Mouse (Mus musculus) neural tube, postnatal 0 days (tissue): Measurements from ENCODE around the gene Mfsd11. TPM values are rescaled to one million over a fixed set of nuclear protein-coding genes. Genes with fewer than 3 reads are reported as not detected.

ENCODE experiments used
- polyA plus RNA-seq: library from polyadenylated mRNA; unstranded; fragments of >200 nt; fragmentation: Nextera tagmentation; extraction: Ambion mirVana; gene quantifications from 2 replicates; pipeline ENCODE4 v1.2.1, GENCODE M21; 2015

The Mfsd11 gene
- polyA plus RNA-seq, result 48.3 and 53.5 TPM in 2 replicates

GRCm38 (mm10) chr11:116852291-116852890 lies at the start of gene Mfsd11:
Gene Mfsd11 (plus strand): TSS chr11:116852440.

DNA sequence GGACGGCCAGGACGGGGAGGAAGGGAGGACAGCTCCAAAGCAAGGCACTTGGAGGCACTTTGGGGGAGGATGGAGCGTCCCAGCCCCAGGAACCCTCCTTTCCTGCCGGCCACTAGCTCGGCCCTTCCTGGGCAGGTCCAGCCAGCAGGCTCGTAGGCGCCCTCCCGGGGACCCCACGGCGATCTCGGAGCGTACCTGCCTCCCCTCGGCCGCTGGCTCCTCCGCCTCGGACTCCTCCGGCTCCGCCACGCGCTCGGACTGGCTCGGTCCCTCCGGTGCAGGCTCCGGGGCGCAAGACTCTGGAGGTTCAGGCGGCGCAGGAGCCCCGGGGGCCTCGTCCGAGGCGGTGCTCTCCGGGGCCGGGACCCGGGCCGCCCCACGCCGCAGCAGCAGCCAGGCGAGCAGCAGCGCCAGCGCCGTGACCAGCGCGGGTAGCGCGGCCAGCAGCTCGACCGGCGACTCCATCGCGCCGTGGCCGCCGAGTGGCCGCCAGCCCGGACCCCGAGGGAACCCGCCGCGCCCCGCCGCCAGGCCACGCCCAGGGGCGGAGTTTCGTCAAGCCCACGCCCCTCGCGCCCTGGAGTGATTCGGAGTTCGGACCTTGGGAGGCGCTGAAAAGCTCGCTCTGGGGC lies 24.6 kb upstream of the Mfsd11 start, which contains the start of gene Mxra7:
Gene Mxra7, minus strand, starts transcription at position 513 of the 632 bp plus-strand sequence.

DNA sequence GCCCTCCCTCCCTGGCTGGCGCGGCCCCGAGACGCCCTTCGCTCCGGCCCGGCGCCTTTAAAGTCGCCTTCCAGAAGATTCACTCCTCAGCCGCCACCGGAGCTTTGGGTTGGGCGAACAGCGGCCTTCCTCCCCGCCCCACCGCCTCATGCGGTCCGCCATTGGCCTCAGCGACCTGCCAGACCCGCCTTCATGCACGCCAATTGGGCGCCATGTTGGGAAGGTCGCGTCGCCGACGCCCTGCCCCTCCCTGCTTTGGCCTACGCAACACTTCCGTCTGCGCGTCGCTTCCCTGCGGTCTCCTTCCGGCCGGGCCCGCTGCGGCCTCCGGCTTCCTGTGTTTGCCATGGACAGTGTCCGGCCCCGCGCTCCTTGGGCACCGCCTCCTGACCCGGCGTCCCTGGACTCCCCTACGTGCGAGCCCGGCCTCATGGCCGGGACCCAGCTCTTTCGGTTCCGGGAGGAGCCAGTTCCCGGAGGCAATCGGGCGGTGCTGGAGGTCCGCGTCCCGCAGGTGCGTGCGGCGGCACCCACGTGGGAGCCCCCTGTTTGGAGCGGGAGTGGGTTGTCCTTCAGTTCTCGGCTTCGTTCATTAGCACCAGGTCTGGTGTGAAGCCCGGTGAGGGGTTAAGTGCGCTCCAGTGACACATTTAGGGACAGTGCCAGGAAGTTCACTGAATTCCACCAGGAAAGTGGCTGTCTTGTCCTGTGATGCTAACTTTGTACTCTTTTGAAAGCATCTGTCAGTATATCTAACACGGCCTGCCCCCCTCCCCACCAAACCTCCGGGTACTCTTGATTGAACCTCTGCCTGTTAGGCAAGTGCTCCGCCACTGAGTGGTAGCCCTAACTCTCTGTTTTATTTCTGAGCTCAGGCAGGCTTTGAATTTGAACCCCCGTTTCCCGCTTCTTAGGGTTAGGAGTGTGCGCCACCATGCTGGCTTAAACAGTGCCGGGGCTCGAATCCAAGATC lies 8.7 kb upstream of the Mfsd11 start, which contains the start of the genes Mettl23 and Jmjd6:
Gene Mettl23, plus strand, starts transcription at position 18 of the 973 bp plus-strand sequence.
Gene Jmjd6, minus strand, starts transcription at position 189 of the 973 bp plus-strand sequence.

GRCm38 (mm10) chr11:116852891-116853511 lies 761 bp downstream of the Mfsd11 start, which contains the start of gene Srsf2:
Gene Srsf2 (minus strand): TSS chr11:116853094.

DNA sequence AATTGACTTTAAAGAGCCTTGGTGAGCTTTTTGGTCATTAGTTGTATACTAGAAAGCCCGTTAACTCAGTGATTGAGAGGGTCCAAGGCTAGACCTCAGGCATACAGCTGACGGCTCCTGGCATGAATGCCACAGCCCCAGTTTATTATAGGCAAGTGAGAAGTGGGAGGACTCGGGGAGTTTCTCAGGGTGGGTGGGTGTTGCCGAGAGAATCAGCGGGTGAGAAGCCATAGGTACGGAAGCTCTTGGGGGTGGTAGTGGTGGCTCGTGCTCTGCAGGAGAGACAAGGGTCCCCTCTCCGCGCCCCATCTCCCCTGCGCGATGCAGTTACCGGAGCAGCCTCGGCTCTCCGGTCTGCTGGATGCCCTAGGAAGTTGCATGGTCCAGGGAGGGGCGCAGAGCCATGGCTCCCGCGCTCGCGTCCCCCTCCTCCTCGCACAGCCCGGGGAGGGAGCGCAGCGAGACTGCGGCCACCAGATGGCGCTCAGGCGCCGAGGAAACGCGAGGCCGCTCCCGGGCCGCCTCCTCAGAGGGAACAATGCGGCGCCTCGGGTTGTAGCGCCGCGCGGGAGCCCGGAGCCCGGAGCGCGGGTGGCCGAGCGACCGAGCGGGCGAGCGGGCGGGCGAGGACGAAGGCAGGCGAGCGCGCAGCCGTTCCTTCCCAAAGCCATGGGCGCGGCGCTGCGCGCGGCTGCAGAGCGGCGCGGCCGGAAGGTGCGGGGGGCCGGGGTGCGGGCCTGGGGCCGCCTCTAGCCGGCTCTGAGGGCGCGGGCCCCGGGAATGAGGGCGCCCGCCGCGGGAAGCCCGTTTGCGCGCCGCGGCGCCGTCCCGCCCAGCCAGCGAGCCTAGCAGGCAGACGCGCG lies 66.3 kb downstream of the Mfsd11 start, which contains the start of gene Mgat5b:
Gene Mgat5b, plus strand, starts transcription at position 541 of the 863 bp plus-strand sequence.

Other genes starting within 250 kb of the Mfsd11 start
- gene Rhbdf2, start 225.4 kb upstream of the Mfsd11 start, polyA plus RNA-seq, result 2.0 TPM in 2 replicates
- gene Prcd, start 198.9 kb upstream of the Mfsd11 start, polyA plus RNA-seq, result 4.2 and 6.7 TPM in 2 replicates
- gene Cygb, start 198.1 kb upstream of the Mfsd11 start, polyA plus RNA-seq, result 45.2 and 50.1 TPM in 2 replicates
- not detected in 2 replicates for gene St6galnac1, start 76.9 kb upstream of the Mfsd11 start, polyA plus RNA-seq
- gene Mxra7, start 24.4 kb upstream of the Mfsd11 start, polyA plus RNA-seq, result 60.6 and 67.3 TPM in 2 replicates
- gene Mettl23, start 9.2 kb upstream of the Mfsd11 start, polyA plus RNA-seq, result 53.3 and 56.9 TPM in 2 replicates
- 43.5 and 48.7 TPM in 2 replicates for gene Jmjd6, start 9.0 kb upstream of the Mfsd11 start, polyA plus RNA-seq
- 493 and 516 TPM in 2 replicates for gene Srsf2, start 654 bp downstream of the Mfsd11 start, polyA plus RNA-seq
- gene Mgat5b, start 66.4 kb downstream of the Mfsd11 start, polyA plus RNA-seq, result 24.9 and 29.9 TPM in 2 replicates